Mouse (Mus musculus): ENCODE data around the gene Adpgk. TPM values are rescaled to one million over a fixed set of nuclear protein-coding genes. Genes with fewer than 3 reads are reported as not detected.

Gene Adpgk
- polyA plus RNA-seq, 1 experiment: 196 TPM

DNA sequence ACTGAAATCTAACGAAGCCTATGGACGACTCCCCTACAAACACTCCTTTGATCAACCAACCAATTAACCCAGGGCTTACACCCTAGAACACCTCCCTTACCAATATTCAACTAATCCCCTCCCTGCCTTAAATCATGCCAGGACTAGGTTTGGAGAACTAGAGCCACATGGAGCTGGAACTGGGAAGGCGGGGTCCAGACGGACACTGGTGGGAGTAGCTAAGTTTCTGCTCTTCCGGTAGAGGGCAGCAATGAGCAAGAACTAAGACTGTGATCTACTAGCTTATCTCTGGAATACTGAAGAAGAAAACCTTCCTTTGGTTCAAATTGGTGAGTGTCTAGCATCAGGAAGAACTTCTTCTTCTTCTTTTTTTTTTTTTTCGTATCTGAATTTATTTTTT lies 25.0 kb upstream of the Adpgk start:
- 52% methylated on average over 6 of the region's 6 CpGs for WGBS
- Histone ChIP-seq H3K4me1 (ENCODE audit: control insufficient read depth, insufficient read depth, low read length) (no peaks in the 10 kb centered on the region; the same call in 1 of the 2 replicates), H3K27ac (ENCODE audit: control insufficient read depth, insufficient read depth, low read depth, low read length, poor library complexity) (no peak overlapping the region), H3K4me3 (replicated peaks; ENCODE audit: control insufficient read depth, low read depth, low read length) (no peak overlapping the region)
- TF ChIP-seq POLR2A (IDR thresholded peaks at IDR 0.05; ENCODE audit: borderline replicate concordance, control insufficient read depth, low read depth, low read length) (no peak), CTCF (IDR thresholded peaks at IDR 0.05; ENCODE audit: control insufficient read depth, insufficient read depth, low read length) (peak; percentile 54; the same call in 1 of the 2 replicates)

DNA sequence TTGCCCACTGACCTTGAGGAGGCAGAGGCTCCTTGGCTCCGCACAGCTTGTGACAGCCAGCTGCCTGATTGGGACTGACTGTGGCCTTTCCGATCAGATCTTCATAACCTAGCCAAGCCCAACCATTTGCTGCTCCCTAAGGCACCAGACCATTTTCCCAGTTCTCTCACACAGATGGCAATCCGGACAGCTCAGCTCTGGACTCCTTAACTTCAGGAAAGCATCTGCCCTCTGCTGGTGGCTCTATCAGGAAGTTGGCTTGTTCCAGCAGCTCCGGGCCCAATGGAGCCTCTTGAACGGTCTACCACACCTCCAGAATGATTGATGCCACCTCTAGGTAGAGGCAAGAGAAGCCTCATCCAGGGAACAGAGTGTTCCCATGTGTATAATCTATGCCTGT lies 21.6 kb upstream of the Adpgk start:
- no peak overlapping the region for H3K27ac ChIP-seq (ENCODE audit: control insufficient read depth, insufficient read depth, low read depth, low read length, poor library complexity)
- no peak for TF ChIP-seq POLR2A (IDR thresholded peaks at IDR 0.05; ENCODE audit: borderline replicate concordance, control insufficient read depth, low read depth, low read length)
- peak; percentile 39; the same call in 1 of the 2 replicates for TF ChIP-seq CTCF (IDR thresholded peaks at IDR 0.05; ENCODE audit: control insufficient read depth, insufficient read depth, low read length)
- no peak overlapping the region for H3K4me3 ChIP-seq (replicated peaks; ENCODE audit: control insufficient read depth, low read depth, low read length)
- WGBS: 31% methylated on average over 5 of the region's 5 CpGs
- H3K4me1 ChIP-seq (ENCODE audit: control insufficient read depth, insufficient read depth, low read length): no peaks in the 10 kb centered on the region; the same call in 1 of the 2 replicates

DNA sequence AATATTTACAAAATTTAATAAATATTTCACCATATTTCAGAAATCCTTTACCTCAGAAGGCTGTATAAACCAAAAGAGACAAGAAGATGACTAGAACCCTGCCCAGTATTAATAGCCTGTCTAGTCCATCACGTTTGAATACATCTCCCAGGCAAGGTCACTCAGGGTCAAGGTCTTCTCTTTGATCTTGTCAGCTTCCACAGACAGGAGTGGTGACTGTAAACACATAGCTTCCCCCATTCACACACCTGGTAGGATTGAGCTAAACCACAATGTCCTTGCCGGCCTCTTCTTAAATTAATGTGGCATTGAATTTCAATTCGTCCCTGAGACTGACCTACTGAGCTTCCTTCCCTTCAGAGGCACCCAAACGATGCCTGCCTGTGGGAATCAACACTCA lies 20.3 kb upstream of the Adpgk start:
- H3K27ac ChIP-seq (ENCODE audit: control insufficient read depth, insufficient read depth, low read depth, low read length, poor library complexity): no peak overlapping the region
- WGBS: 43% methylated on average over 4 of the region's 4 CpGs

DNA sequence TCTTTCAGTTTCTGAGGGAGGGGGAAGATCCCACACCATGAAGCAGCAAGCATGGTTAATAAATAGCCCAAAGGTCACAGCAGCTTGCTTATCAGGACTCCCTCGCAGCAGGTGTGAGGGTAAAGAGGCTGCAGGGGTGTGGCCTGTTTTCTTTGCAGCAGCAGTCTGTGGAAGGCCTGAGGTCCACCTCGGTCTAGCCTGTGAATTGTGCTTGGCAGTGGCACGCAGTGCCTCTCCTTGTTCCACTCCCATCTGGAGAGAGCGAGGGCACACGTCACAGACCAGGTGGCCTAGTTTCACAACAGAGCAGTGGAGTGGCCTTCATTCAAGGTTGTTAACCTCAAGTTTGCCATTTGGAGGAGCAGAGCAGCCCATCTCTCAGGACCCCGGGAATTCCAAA lies 19.6 kb upstream of the Adpgk start:
- no peak overlapping the region for H3K4me3 ChIP-seq (replicated peaks; ENCODE audit: control insufficient read depth, low read depth, low read length)
- H3K27ac ChIP-seq (ENCODE audit: control insufficient read depth, insufficient read depth, low read depth, low read length, poor library complexity): no peak overlapping the region
- H3K4me1 ChIP-seq (ENCODE audit: control insufficient read depth, insufficient read depth, low read length): no peaks in the 10 kb centered on the region; the same call in 1 of the 2 replicates
- TF ChIP-seq POLR2A (IDR thresholded peaks at IDR 0.05; ENCODE audit: borderline replicate concordance, control insufficient read depth, low read depth, low read length) (no peak), CTCF (IDR thresholded peaks at IDR 0.05; ENCODE audit: control insufficient read depth, insufficient read depth, low read length) (no peak)
- WGBS: 65% methylated on average over 6 of the region's 6 CpGs

More for the DNA sequence above, 20.3 kb upstream of the Adpgk start:
- TF ChIP-seq CTCF (IDR thresholded peaks at IDR 0.05; ENCODE audit: control insufficient read depth, insufficient read depth, low read length) (no peak), POLR2A (IDR thresholded peaks at IDR 0.05; ENCODE audit: borderline replicate concordance, control insufficient read depth, low read depth, low read length) (no peak)
- Histone ChIP-seq H3K4me1 (ENCODE audit: control insufficient read depth, insufficient read depth, low read length) (no peaks in the 10 kb centered on the region; the same call in 1 of the 2 replicates), H3K4me3 (replicated peaks; ENCODE audit: control insufficient read depth, low read depth, low read length) (no peak overlapping the region)

DNA sequence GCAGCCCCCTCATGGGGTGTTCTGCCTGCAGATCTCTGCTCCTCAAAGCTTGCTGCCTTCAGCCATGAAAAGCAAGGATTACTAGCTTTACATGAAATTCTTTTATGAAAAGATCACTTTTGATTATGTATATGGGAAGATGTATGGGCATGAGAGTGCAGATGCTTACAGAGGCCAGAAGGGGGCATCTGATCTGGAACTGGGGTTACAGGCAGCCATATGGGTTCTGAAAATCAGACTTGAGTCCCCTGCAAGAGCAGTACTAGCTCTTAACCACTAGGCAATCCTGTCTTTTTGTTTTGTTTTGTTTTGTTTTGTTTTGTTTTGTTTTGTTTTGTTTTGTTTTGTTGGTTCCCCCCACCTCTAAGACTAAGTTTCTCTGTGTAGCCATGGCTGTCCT lies 18.2 kb upstream of the Adpgk start:
- TF ChIP-seq CTCF (IDR thresholded peaks at IDR 0.05; ENCODE audit: control insufficient read depth, insufficient read depth, low read length) (peak; percentile 18; the same call in 1 of the 2 replicates), POLR2A (IDR thresholded peaks at IDR 0.05; ENCODE audit: borderline replicate concordance, control insufficient read depth, low read depth, low read length) (no peak)
- Histone ChIP-seq H3K27ac (ENCODE audit: control insufficient read depth, insufficient read depth, low read depth, low read length, poor library complexity) (no peak overlapping the region), H3K4me3 (replicated peaks; ENCODE audit: control insufficient read depth, low read depth, low read length) (no peak overlapping the region), H3K4me1 (ENCODE audit: control insufficient read depth, insufficient read depth, low read length) (no peaks in the 10 kb centered on the region; the same call in 1 of the 2 replicates)

DNA sequence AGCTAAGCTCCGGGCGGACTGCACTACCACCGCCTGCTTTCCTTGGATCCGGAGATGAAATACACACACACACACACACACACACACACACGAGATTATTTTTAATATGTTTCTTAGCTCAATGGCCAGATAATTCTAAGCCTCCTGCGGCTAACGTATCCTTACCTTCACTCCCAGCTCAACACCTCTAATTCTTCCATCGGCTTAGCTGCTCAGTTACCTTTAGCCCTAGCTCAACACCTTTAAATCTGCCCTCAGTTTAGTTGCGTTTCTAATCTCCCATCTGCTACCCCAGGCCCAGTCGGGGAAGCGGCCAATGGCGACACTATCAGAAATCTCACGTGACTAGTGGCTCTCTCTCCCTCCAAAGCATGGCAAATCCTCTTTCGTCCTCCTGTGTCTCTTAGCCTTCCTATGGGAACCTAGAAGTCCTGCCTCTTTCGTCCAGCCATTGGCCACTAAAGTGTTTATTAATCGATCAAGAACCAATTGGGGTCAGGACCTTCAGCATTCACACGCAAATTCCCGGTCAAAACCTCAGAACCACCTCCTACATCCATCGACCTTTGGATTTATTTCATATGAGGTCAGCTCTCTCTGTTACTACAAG lies 16.4 kb upstream of the Adpgk start:
- 86% methylated on average over 19 of the region's 19 CpGs for WGBS
- TF ChIP-seq CTCF (IDR thresholded peaks at IDR 0.05; ENCODE audit: control insufficient read depth, insufficient read depth, low read length) (no peak), POLR2A (IDR thresholded peaks at IDR 0.05; ENCODE audit: borderline replicate concordance, control insufficient read depth, low read depth, low read length) (no peak)
- no peaks in the 10 kb centered on the region; the same call in 1 of the 2 replicates for H3K4me1 ChIP-seq (ENCODE audit: control insufficient read depth, insufficient read depth, low read length)
- H3K27ac ChIP-seq (ENCODE audit: control insufficient read depth, insufficient read depth, low read depth, low read length, poor library complexity): no peak overlapping the region
- no peak overlapping the region for H3K4me3 ChIP-seq (replicated peaks; ENCODE audit: control insufficient read depth, low read depth, low read length)

DNA sequence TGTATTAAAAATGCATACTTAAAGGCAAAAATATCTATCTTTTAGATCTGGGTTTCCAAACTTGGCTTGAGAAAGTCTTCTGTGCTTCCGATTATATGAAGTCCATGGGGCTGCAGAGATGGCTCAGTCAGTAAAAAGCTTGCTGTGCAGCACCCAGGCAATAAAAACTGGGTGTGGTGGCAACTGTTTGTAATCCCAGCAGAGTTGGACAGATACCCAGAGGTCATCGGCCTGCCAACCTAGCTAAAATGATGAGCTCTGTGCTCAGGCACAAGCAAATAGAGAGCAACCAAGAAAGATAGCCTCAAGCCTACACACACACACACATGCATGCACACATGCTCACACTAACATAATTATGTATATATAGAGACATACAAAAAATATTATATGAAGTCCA lies 13.2 kb upstream of the Adpgk start:
- WGBS: 85% methylated on average over 2 of the region's 2 CpGs
- Histone ChIP-seq H3K27ac (ENCODE audit: control insufficient read depth, insufficient read depth, low read depth, low read length, poor library complexity) (no peak overlapping the region), H3K4me3 (replicated peaks; ENCODE audit: control insufficient read depth, low read depth, low read length) (no peak overlapping the region), H3K4me1 (ENCODE audit: control insufficient read depth, insufficient read depth, low read length) (peaks cover 1% of the 10 kb centered on the region; the same call in 1 of the 2 replicates)
- no peak for TF ChIP-seq CTCF (IDR thresholded peaks at IDR 0.05; ENCODE audit: control insufficient read depth, insufficient read depth, low read length)
- TF ChIP-seq POLR2A (IDR thresholded peaks at IDR 0.05; ENCODE audit: borderline replicate concordance, control insufficient read depth, low read depth, low read length): no peak

DNA sequence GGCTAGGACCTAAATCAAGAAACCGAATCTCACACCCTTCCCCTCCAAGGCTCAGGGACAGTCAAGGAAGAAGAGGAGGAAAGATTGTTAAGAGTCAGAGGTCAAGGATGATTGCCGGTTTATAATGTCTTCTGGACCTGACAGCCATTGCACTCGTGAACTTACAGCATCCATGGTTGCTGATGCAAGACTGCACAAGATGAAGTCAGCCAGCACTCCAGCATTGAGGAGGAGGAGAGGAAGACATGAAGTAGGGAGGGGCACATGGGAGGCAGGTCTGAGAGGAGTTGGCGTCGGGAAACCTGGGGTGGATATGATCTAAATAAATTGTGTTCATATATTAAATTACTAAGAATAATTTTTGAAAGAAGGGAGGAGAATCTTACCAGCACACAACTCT lies 12.7 kb upstream of the Adpgk start:
- TF ChIP-seq CTCF (IDR thresholded peaks at IDR 0.05; ENCODE audit: control insufficient read depth, insufficient read depth, low read length) (no peak), POLR2A (IDR thresholded peaks at IDR 0.05; ENCODE audit: borderline replicate concordance, control insufficient read depth, low read depth, low read length) (no peak)
- no peak overlapping the region for H3K4me3 ChIP-seq (replicated peaks; ENCODE audit: control insufficient read depth, low read depth, low read length)
- 73% methylated on average over 5 of the region's 5 CpGs for WGBS

More for the DNA sequence above, 12.7 kb upstream of the Adpgk start:
- no peak overlapping the region for H3K27ac ChIP-seq (ENCODE audit: control insufficient read depth, insufficient read depth, low read depth, low read length, poor library complexity)
- H3K4me1 ChIP-seq (ENCODE audit: control insufficient read depth, insufficient read depth, low read length): peaks cover 1% of the 10 kb centered on the region; the same call in 1 of the 2 replicates
